Mouse (Mus musculus): Measurements from ENCODE around the gene Tmem87a. TPM values are rescaled to one million over a fixed set of nuclear protein-coding genes. Genes with fewer than 3 reads are reported as not detected.

The Tmem87a gene
- polyA plus RNA-seq, 1 experiment from 2014 or later, result 4.7 TPM

DNA sequence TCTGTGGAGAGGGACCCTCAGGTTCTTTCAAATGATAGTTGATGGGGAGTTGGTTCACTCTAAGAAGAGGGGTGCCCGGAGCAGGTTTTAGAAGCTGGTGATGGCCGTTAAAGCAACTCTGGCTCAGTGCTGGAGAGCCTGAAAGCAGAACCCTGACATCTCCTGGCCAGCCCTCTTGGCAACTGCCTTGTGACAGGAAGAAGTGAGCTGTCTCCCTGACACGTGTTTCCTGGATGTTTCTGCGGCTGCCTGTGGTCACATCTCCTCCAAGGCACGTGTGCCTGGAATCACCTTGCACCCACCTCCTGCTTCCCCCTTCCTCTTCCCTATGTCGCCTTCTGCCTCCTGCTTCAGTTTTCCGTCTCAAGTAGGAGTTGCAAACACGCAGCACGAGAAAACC lies 55.8 kb downstream of the Tmem87a start:
- H3K36me3 ChIP-seq (ENCODE audit: control insufficient read depth, insufficient read depth, low read length), result peaks cover 4% of the 10 kb centered on the region; the same call in 1 of the 2 replicates
- 89% methylated on average over 9 of the region's 9 CpGs for WGBS
- peaks cover 5% of the 10 kb centered on the region; the same call in 1 of the 2 replicates for H3K4me1 ChIP-seq (ENCODE audit: control insufficient read depth, insufficient read depth, low read length)
- ATAC-seq (ENCODE audit: insufficient read depth, low FRiP score, low TSS enrichment) (no peak), DNase-seq (ENCODE audit: low spot score) (no peak)
- H3K9ac ChIP-seq (ENCODE audit: low read length), result no peak overlapping the region
- no peak overlapping the region for H3K27ac ChIP-seq (ENCODE audit: low read depth, low read length)
- H3K27me3 ChIP-seq (ENCODE audit: control insufficient read depth, insufficient read depth, low read length), result no peaks in the 10 kb centered on the region
- H3K4me3 ChIP-seq (ENCODE audit: low read depth, low read length), result no peak overlapping the region
- no peaks in the 10 kb centered on the region for H3K9me3 ChIP-seq (ENCODE audit: control insufficient read depth, low read length)
- no peak overlapping the region for H3K4me2 ChIP-seq (ENCODE audit: low read depth)

- Histone ChIP-seq H3K4me2 (ENCODE audit: low read depth) (no peak overlapping the region), H3K27me3 (ENCODE audit: control insufficient read depth, insufficient read depth, low read length) (no peaks in the 10 kb centered on the region), H3K9me3 (ENCODE audit: control insufficient read depth, low read length) (no peaks in the 10 kb centered on the region), H3K36me3 (ENCODE audit: control insufficient read depth, insufficient read depth, low read length) (peaks cover 4% of the 10 kb centered on the region; the same call in 1 of the 2 replicates), H3K4me1 (ENCODE audit: control insufficient read depth, insufficient read depth, low read length) (no peaks in the 10 kb centered on the region), H3K9ac (ENCODE audit: low read length) (no peak overlapping the region), H3K4me3 (ENCODE audit: low read depth, low read length) (no peak overlapping the region), H3K27ac (ENCODE audit: low read depth, low read length) (no peak overlapping the region)
- no peak for ATAC-seq (ENCODE audit: insufficient read depth, low FRiP score, low TSS enrichment)
- DNase-seq (ENCODE audit: low spot score), result no peak
- WGBS, result 97% methylated on average over 1 of the region's 1 CpGs
Observed at GRCm38 (mm10) chr2:120341741-120342140, 62.2 kb downstream of the Tmem87a start.

- ATAC-seq (ENCODE audit: insufficient read depth, low FRiP score, low TSS enrichment) (no peak), DNase-seq (ENCODE audit: low spot score) (no peak)
- Histone ChIP-seq H3K27ac (ENCODE audit: low read depth, low read length) (no peak overlapping the region), H3K4me1 (ENCODE audit: control insufficient read depth, insufficient read depth, low read length) (no peaks in the 10 kb centered on the region), H3K9ac (ENCODE audit: low read length) (no peak overlapping the region), H3K36me3 (ENCODE audit: control insufficient read depth, insufficient read depth, low read length) (peaks cover 8% of the 10 kb centered on the region), H3K9me3 (ENCODE audit: control insufficient read depth, low read length) (no peaks in the 10 kb centered on the region), H3K4me3 (ENCODE audit: low read depth, low read length) (no peak overlapping the region), H3K27me3 (ENCODE audit: control insufficient read depth, insufficient read depth, low read length) (no peaks in the 10 kb centered on the region), H3K4me2 (ENCODE audit: low read depth) (no peak overlapping the region)
- 92% methylated on average over 2 of the region's 2 CpGs for WGBS
Observed at GRCm38 (mm10) chr2:120337886-120338285, 66.0 kb downstream of the Tmem87a start.

- Histone ChIP-seq H3K4me1 (ENCODE audit: control insufficient read depth, insufficient read depth, low read length) (no peaks in the 10 kb centered on the region), H3K36me3 (ENCODE audit: control insufficient read depth, insufficient read depth, low read length) (peaks cover 15% of the 10 kb centered on the region), H3K27ac (ENCODE audit: low read depth, low read length) (no peak overlapping the region), H3K9ac (ENCODE audit: low read length) (no peak overlapping the region), H3K9me3 (ENCODE audit: control insufficient read depth, low read length) (no peaks in the 10 kb centered on the region), H3K4me3 (ENCODE audit: low read depth, low read length) (no peak overlapping the region), H3K27me3 (ENCODE audit: control insufficient read depth, insufficient read depth, low read length) (no peaks in the 10 kb centered on the region), H3K4me2 (ENCODE audit: low read depth) (no peak overlapping the region)
- no peak for ATAC-seq (ENCODE audit: insufficient read depth, low FRiP score, low TSS enrichment)
- DNase-seq (ENCODE audit: low spot score), result no peak
- 87% methylated on average over 4 of the region's 4 CpGs for WGBS
Observed at GRCm38 (mm10) chr2:120331575-120331974, 72.3 kb downstream of the Tmem87a start.

DNA sequence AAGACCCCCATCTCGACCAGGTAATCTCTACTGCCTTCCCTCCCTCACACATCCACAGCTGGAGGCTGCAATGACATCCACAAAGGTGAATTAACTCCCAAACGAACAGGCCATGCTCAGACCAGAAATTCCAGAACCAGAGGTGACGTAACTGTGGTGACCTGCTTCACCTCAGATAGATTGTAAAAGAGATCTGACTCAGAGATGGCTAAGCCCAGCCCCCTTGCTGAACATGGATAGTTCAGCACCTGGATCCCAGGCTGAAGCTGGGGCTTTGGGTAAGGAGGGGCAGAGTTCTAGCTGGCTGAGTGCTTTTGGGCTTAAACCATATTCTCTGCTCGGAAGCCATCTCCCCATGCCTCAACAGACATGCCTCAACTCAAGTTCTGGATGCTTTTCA lies 88.8 kb downstream of the Tmem87a start:
- no peak overlapping the region for H3K27ac ChIP-seq (ENCODE audit: low read depth, low read length)
- H3K9me3 ChIP-seq (ENCODE audit: control insufficient read depth, low read length), result no peaks in the 10 kb centered on the region
- no peak for DNase-seq (ENCODE audit: low spot score)
- H3K9ac ChIP-seq (ENCODE audit: low read length), result no peak overlapping the region
- WGBS, result 78% methylated on average over 4 of the region's 4 CpGs
- peaks cover 2% of the 10 kb centered on the region; the same call in 1 of the 2 replicates for H3K36me3 ChIP-seq (ENCODE audit: control insufficient read depth, insufficient read depth, low read length)
- ATAC-seq (ENCODE audit: insufficient read depth, low FRiP score, low TSS enrichment), result no peak
- no peaks in the 10 kb centered on the region for H3K27me3 ChIP-seq (ENCODE audit: control insufficient read depth, insufficient read depth, low read length)
- H3K4me2 ChIP-seq (ENCODE audit: low read depth), result no peak overlapping the region
- no peak overlapping the region for H3K4me3 ChIP-seq (ENCODE audit: low read depth, low read length)
- no peaks in the 10 kb centered on the region for H3K4me1 ChIP-seq (ENCODE audit: control insufficient read depth, insufficient read depth, low read length)

DNA sequence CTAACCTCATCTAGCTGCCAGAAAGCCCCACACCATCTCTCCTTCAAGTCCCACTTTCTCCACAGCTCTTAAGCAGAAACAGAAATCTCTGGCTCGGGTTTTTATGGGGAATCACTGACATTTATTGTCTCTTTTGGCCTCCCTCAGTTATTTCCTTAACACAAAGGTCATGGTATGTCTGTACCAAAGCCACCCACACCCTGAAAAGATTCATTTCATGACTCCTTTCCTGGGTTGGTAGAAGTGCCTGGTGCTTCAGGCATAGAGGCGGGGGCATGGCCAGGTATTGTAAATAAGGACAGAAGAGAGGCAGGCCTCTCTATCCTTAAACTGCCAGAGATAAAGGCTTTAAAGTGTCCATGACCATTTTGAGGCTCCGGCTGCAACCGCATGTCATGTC lies 89.4 kb downstream of the Tmem87a start:
- H3K27ac ChIP-seq (ENCODE audit: low read depth, low read length), result no peak overlapping the region
- 87% methylated on average over 4 of the region's 4 CpGs for WGBS
- DNase-seq (ENCODE audit: low spot score), result no peak
- no peak overlapping the region for H3K4me2 ChIP-seq (ENCODE audit: low read depth)
- no peak overlapping the region for H3K9ac ChIP-seq (ENCODE audit: low read length)
- H3K4me1 ChIP-seq (ENCODE audit: control insufficient read depth, insufficient read depth, low read length), result no peaks in the 10 kb centered on the region
- H3K36me3 ChIP-seq (ENCODE audit: control insufficient read depth, insufficient read depth, low read length), result peaks cover 2% of the 10 kb centered on the region; the same call in 1 of the 2 replicates
- no peak overlapping the region for H3K4me3 ChIP-seq (ENCODE audit: low read depth, low read length)
- no peaks in the 10 kb centered on the region for H3K27me3 ChIP-seq (ENCODE audit: control insufficient read depth, insufficient read depth, low read length)
- H3K9me3 ChIP-seq (ENCODE audit: control insufficient read depth, low read length), result no peaks in the 10 kb centered on the region
- ATAC-seq (ENCODE audit: insufficient read depth, low FRiP score, low TSS enrichment), result no peak

- Histone ChIP-seq H3K4me2 (ENCODE audit: low read depth) (no peak within 1 kb of the TSS), H3K9ac (ENCODE audit: low read length) (no peak within 1 kb of the TSS), H3K9me3 (ENCODE audit: control insufficient read depth, low read length) (no peaks in the 10 kb centered on the region), H3K27ac (ENCODE audit: low read depth, low read length) (no peak within 1 kb of the TSS), H3K27me3 (ENCODE audit: control insufficient read depth, insufficient read depth, low read length) (no peaks in the 10 kb centered on the region), H3K36me3 (ENCODE audit: control insufficient read depth, insufficient read depth, low read length) (peaks cover 2% of the 10 kb centered on the region; the same call in 1 of the 2 replicates), H3K4me1 (ENCODE audit: control insufficient read depth, insufficient read depth, low read length) (no peaks in the 10 kb centered on the region), H3K4me3 (ENCODE audit: low read depth, low read length) (no peak within 1 kb of the TSS)
- DNase-seq (ENCODE audit: low spot score) (no peak), ATAC-seq (ENCODE audit: insufficient read depth, low FRiP score, low TSS enrichment) (no peak)
- WGBS, result 52% methylated on average over 3 of the region's 3 CpGs
Observed at GRCm38 (mm10) chr2:120313976-120314375, 89.9 kb downstream of the Tmem87a start, which contains the start of gene Pla2g4f. Gene Pla2g4f, minus strand, starts transcription at chr2:120314165.

- ATAC-seq (ENCODE audit: insufficient read depth, low FRiP score, low TSS enrichment) (no peak), DNase-seq (ENCODE audit: low spot score) (no peak)
- H3K27ac ChIP-seq (ENCODE audit: low read depth, low read length), result no peak overlapping the region
- no peaks in the 10 kb centered on the region for H3K4me1 ChIP-seq (ENCODE audit: control insufficient read depth, insufficient read depth, low read length)
- no peaks in the 10 kb centered on the region for H3K36me3 ChIP-seq (ENCODE audit: control insufficient read depth, insufficient read depth, low read length)
- no peak overlapping the region for H3K4me3 ChIP-seq (ENCODE audit: low read depth, low read length)
- no peaks in the 10 kb centered on the region for H3K27me3 ChIP-seq (ENCODE audit: control insufficient read depth, insufficient read depth, low read length)
- no peak overlapping the region for H3K4me2 ChIP-seq (ENCODE audit: low read depth)
- H3K9ac ChIP-seq (ENCODE audit: low read length), result no peak overlapping the region
- H3K9me3 ChIP-seq (ENCODE audit: control insufficient read depth, low read length), result no peaks in the 10 kb centered on the region
- WGBS, result 83% methylated on average over 7 of the region's 7 CpGs
Observed at GRCm38 (mm10) chr2:120312276-120312825, 91.6 kb downstream of the Tmem87a start.

Data from neural tube, embryonic 11.5 days (tissue).